In the genomic region with DNA sequence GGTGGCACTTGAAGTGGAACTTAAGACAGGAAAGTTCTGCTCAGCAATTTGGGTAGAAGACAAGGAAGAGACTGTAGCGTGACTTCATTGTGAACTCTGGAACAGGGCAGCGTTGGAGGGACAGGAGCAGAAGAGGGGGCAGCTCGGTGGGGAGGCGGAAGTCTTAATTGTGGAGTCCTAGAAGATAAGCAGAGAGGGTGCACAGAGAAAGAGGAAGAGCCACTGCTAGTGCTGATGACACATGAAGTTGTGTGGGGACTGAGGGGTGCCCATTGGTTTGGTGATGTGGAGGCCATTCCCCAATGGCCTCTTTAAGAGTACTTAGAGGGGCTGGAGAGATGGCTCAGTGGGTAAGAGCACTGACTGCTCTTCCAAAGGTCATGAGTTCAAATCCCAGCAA, we compare ENCODE assay signal across 31 mouse cellular contexts.
"Had no signal": no experiment of that assay in that cellular context is flagged by ENCODE, and none has a peak within 500 bp of the region (broad histone marks: within the 10 kb centered on the region; RNA-seq: fewer than 3 reads in every experiment).

No protein-coding gene starts in this region.

- H3K9ac ChIP-seq: limb, embryonic 12.5 days; limb, embryonic 13.5 days; limb, embryonic 15.5 days; liver, embryonic 12.5 days; liver, embryonic 13.5 days; liver, embryonic 14.5 days; liver, embryonic 15.5 days; liver, postnatal 0 days; lung, embryonic 14.5 days; lung, embryonic 15.5 days; midbrain, embryonic 12.5 days; midbrain, embryonic 13.5 days; midbrain, embryonic 15.5 days; neural tube, embryonic 12.5 days had no signal

- H3K4me3 ChIP-seq: limb, embryonic 10.5 days; limb, embryonic 12.5 days; limb, embryonic 13.5 days; limb, embryonic 15.5 days; liver, embryonic 12.5 days; liver, embryonic 13.5 days; liver, embryonic 15.5 days; lung, embryonic 15.5 days; megakaryocyte, embryonic 14.5 days; midbrain, embryonic 10.5 days; midbrain, embryonic 12.5 days; midbrain, embryonic 13.5 days; midbrain, embryonic 15.5 days; myocyte; neural tube, embryonic 12.5 days had no signal

- H3K9me3 ChIP-seq: limb, embryonic 10.5 days; limb, embryonic 12.5 days; limb, embryonic 13.5 days; limb, embryonic 15.5 days; liver, embryonic 12.5 days; liver, embryonic 13.5 days; liver, embryonic 15.5 days; lung, embryonic 15.5 days; megakaryocyte, embryonic 14.5 days; midbrain, embryonic 10.5 days; midbrain, embryonic 12.5 days; midbrain, embryonic 13.5 days; midbrain, embryonic 15.5 days; neural tube, embryonic 12.5 days had no signal

- H3K27ac ChIP-seq: limb, embryonic 10.5 days; limb, embryonic 12.5 days; limb, embryonic 13.5 days; limb, embryonic 15.5 days; liver, embryonic 12.5 days; liver, embryonic 13.5 days; liver, embryonic 14.5 days; liver, embryonic 15.5 days; lung, embryonic 15.5 days; macrophage; midbrain, embryonic 10.5 days; midbrain, embryonic 12.5 days; midbrain, embryonic 13.5 days; midbrain, embryonic 15.5 days; neural tube, embryonic 12.5 days had no signal

- ATAC-seq: liver, embryonic 12.5 days; liver, postnatal 0 days; lung, postnatal 0 days; midbrain, embryonic 13.5 days; midbrain, embryonic 15.5 days; midbrain, embryonic 16.5 days had no signal

- DNase-seq: left cerebral cortex, postnatal 4 days; liver; liver, embryonic 13.5 days; liver, postnatal 0 days; lung, adult 18-20 months; lung, adult 2 months; lung, embryonic 14.5 days; lung, postnatal 10 days; lung, postnatal 14 days; lung, postnatal 36 days; lung, postnatal 4 days; midbrain, embryonic 14.5 days had no signal

- H3K27me3 ChIP-seq: limb, embryonic 12.5 days; limb, embryonic 13.5 days; limb, embryonic 15.5 days; liver, embryonic 12.5 days; liver, embryonic 13.5 days; liver, embryonic 15.5 days; lung, embryonic 15.5 days; megakaryocyte, embryonic 14.5 days; midbrain, embryonic 12.5 days; midbrain, embryonic 13.5 days; midbrain, embryonic 15.5 days; neural tube, embryonic 12.5 days had no signal

- H3K4me2 ChIP-seq: limb, embryonic 12.5 days; limb, embryonic 13.5 days; limb, embryonic 15.5 days; liver, embryonic 11.5 days; liver, embryonic 12.5 days; liver, embryonic 13.5 days; liver, embryonic 15.5 days; lung, embryonic 14.5 days; lung, embryonic 15.5 days; midbrain, embryonic 12.5 days; midbrain, embryonic 13.5 days; midbrain, embryonic 15.5 days; neural tube, embryonic 12.5 days had no signal
